Mouse (Mus musculus): ENCODE data around the gene Olig1.
"Not testable (repeated sequence)": the region's sequence is repeated elsewhere in the genome, so short reads cannot be mapped to it uniquely, and the experiment has no call there.

Gene Olig1

GRCm38 (mm10) chr16:91246292-91246691 is 23.3 kb upstream of the Olig1 start:
- DNase-seq = no peak

DNA sequence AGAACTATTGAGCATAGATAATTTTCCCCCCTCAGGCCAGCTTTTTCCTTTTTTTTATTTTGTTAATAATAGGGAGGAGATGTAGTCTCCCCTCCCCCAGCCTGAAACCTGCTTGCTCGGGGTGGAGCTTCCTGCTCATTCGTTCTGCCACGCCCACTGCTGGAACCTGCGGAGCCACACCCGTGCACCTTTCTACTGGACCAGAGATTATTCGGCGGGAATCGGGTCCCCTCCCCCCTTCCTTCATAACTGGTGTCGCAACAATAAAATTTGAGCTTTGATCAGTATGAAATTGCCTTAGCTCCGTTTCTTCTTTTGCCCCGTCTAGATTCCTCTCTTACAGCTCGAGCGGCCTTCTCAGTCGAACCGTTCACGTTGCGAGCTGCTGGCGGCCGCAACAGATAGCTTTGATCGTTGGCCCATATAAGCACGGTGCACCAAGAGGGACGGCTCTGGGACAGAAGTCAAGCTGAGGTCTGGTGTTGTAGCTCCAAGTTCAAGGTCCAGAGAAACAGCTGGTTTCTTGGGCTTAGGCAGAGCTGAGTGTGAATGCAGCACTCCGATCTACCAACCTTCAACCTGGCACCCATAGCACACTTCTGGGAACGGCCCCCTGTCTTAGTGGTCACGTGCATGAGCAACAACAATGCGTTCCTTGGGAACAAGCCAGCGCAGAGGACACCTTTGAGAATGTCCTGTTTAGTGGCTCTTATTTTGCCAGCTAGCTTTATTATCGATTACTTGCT is 14.0 kb upstream of the Olig1 start:
- DNase-seq = not testable (repeated sequence)

GRCm38 (mm10) chr16:91258956-91259355 is 10.6 kb upstream of the Olig1 start:
- no peak for DNase-seq

DNA sequence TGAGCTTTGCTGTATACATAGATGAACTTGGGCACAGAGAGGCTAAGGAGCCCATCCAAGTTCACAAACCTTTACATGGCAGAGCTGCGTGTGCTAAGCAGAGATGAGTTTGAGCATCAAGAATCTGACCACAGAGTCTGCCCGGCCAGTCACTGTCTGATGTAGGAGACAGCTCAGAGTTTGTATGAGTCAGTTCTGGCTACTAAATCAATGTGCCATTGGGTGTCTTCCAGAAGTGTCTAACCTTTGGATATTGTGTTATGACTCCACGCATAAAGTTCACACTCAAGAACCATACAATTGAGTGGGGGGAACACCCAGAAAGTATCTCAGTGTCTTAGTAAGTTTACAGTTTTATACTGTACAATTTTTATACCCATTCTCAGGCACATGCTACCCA is 8.7 kb upstream of the Olig1 start:
- no peak for DNase-seq

- no peak for DNase-seq
These were observed 6.9 kb upstream of the Olig1 start for GRCm38 (mm10) chr16:91262467-91263220.

GRCm38 (mm10) chr16:91265972-91266371 is 3.6 kb upstream of the Olig1 start:
- peak in 1 of 2 experiments; percentile 20 for DNase-seq

- DNase-seq = no peak
These were observed 684 bp upstream of the Olig1 start for GRCm38 (mm10) chr16:91268724-91269452.

- DNase-seq = no peak
These were observed 820 bp downstream of the Olig1 start for GRCm38 (mm10) chr16:91270212-91270971.

- DNase-seq = no peak
These were observed 1.5 kb downstream of the Olig1 start for GRCm38 (mm10) chr16:91270982-91271549.

- DNase-seq = no peak
These were observed 2.1 kb downstream of the Olig1 start for GRCm38 (mm10) chr16:91271634-91272033.

GRCm38 (mm10) chr16:91280516-91280915 is 10.9 kb downstream of the Olig1 start:
- no peak for DNase-seq

GRCm38 (mm10) chr16:91292080-91292479 is 22.5 kb downstream of the Olig1 start:
- DNase-seq = no peak

GRCm38 (mm10) chr16:91292719-91293333 is 23.3 kb downstream of the Olig1 start:
- no peak for DNase-seq

DNA sequence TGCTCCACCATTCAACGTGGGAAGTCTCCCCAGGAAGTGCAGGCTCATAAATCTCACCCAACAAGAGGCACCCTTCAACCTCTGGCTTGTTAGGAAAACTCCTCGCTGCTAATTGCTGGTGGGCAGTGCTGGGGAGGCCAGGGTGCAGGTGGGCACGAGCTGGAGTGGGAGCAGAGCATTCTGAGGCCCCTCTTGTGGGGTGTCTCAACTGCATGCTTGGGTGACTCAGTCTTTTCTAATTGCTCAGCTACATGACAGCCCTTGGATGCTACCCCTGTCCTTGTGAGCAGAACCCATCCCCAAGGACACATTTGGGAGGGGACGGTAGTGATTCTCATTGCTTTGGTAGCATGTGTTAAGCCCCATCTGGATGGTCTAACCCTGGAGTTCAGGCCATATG is 28.2 kb downstream of the Olig1 start:
- no peak for DNase-seq

DNA sequence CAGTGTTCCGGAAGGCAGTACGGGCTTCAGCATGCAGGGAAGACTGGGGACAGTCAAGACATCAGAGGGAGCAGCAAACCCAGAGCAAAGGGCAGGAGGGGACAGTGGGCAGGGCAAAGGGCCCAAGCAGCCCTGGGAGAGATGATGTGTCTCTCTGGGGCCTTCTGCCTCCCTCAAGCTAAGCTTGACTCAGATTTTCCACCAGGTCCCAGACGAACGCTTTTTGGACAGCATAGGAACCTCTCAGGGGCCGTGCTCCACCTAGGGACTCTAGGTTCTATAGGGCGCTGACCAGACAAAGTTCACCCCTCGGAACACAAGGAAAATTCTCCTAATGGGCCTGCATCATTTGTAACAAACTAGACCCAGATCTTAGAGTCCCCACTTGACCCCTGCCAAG is 29.8 kb downstream of the Olig1 start:
- DNase-seq = no peak

- no peak for DNase-seq
These were observed 31.3 kb downstream of the Olig1 start for GRCm38 (mm10) chr16:91300641-91301441.

DNA sequence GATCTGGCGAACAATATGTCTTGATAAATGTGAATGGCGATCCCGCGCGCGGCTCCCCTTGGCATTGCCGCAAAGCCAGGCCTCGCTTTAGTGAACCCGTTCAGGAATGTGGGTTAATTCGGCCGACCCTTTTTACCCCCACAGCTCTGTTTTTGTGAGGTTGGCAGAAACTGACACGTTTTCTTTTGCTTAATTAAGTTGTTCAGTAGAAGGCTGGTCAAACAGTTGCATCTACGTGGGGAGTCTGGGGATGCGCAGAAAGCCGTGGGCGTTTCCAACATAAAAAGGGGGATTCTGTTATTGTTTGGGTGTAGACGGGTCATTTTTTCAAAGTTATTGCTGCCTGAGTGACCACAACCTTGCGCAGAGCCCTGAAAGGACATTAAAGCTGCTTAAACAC is 31.9 kb downstream of the Olig1 start:
- DNase-seq = no peak

DNA sequence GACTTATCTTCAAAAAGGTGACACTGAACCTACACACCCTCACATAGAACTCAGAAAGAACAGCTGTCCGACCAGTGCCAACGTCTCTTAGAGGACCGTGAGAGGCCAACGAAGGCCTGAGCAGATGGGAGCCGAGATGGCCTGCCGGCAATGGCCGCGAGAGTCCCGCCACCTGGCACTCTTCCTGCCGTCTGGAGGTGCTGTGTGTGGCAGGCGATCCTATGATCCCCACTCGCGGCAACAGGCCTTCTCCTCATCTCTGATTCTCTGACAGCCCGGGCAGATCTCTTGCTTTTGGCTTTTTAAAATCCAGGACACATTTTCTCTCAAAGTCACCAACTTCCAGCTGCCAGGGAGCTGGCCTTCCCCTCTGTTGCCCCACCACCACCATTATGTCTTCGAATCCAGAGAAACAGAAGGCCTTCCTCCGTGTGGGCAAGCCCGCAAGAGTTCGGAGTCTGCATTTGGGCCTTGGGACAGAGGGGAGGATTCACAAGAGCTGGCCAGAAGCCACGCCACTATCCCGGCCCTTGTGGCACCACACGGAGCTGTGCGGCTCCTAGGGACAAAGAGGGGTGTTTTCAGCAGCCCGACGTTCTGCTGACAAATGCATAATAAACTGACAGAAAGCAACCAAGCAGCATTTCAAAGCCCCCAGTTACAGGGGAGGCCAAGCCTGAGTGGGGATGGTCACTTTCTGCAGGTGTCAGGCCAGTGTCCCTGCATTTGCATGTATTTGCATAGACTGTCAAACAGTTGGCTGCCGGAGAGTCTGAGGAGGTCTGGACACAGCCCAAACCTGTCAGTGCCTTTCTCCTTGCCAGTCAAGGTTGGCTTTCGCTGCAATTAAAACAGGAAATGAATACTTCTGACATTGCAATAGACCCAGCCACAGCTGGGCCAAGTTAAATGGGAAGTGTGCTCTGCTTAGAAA is 34.5 kb downstream of the Olig1 start:
- peak; percentile 32 to 54 for DNase-seq

DNA sequence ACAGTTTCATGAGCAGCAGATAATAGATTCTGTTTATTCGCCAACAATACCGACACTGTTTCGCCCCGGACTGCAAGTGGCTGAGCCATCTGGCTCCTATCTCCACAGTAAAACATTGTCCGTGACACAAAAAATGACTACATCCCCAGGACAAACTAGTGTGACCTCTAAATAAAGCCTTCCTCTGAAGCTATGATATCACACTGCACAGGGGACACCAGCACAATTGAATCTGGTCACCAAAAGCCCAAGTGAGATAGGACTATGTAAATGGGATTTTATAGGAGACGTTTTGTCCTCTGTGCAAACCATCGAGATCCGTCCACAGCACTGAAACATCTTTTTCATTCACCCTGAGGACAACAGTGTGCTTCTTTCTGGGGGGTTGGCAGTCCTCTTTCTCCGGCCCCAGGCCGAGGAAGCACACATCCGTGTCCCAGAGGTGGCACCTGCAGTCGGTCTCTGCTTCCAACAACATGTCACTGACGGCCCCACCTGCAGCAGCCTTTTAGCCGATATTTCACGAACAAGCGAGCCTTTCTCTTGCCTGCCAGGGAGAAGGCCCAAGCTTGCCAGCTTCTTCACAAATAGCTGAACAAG is 36.0 kb downstream of the Olig1 start:
- DNase-seq = no peak

- DNase-seq = no peak
These were observed 40.3 kb downstream of the Olig1 start for GRCm38 (mm10) chr16:91309872-91310271.
